Mouse (Mus musculus) lung, postnatal 0 days (tissue): Measurements from ENCODE around the gene Akr1b7. TPM values are rescaled to one million over a fixed set of nuclear protein-coding genes. Genes with fewer than 3 reads are reported as not detected.

Experiments
- ATAC-seq: fragments of 200-750 bp; cut with Nextera tagmentation; 2 replicates; pipeline ENCODE4 v1.8.0; 2017; ENCODE audit warnings: moderate library complexity
- DNase-seq: peaks from one replicate; pipeline ENCODE4 v3.0.0-alpha.2; 2016; ENCODE audit warnings: low spot score
- H3K27ac ChIP-seq: fragments of 300-500 bp; sonication (generic); 2 replicates; pipeline ENCODE4 v1.5.1; 2014; ENCODE audit warnings: antibody characterized with exemption, mild to moderate bottlenecking, low read length, mixed read lengths
- H3K27me3 ChIP-seq: fragments of 300-500 bp; sonication (generic); replicated peaks from 2 replicates; pipeline ENCODE4 v1.6.1; 2014; ENCODE audit warnings: low read length, mixed read lengths; ENCODE audit not compliant: insufficient read depth
- H3K36me3 ChIP-seq: fragments of 300-500 bp; sonication (generic); 2 replicates; pipeline ENCODE4 v1.6.1; 2014; ENCODE audit warnings: low read length, mixed read lengths; ENCODE audit not compliant: insufficient read depth
- H3K4me1 ChIP-seq: fragments of 300-500 bp; sonication (generic); 2 replicates; pipeline ENCODE4 v1.6.1; 2014; ENCODE audit warnings: antibody characterized with exemption, low read depth, low read length, mixed read lengths; ENCODE audit not compliant: insufficient read depth
- H3K4me2 ChIP-seq: fragments of 300-500 bp; sonication (generic); replicated peaks from 2 replicates; pipeline ENCODE4 v1.6.1; 2014; ENCODE audit warnings: low read depth, mild to moderate bottlenecking, low read length, moderate library complexity, mixed read lengths
- H3K4me3 ChIP-seq: fragments of 300-500 bp; sonication (generic); 2 replicates; pipeline ENCODE4 v1.5.1; 2014; ENCODE audit warnings: low read depth, low read length
- H3K9ac ChIP-seq: fragments of 300-500 bp; sonication (generic); replicated peaks from 2 replicates; pipeline ENCODE4 v1.6.1; 2014; ENCODE audit warnings: low read depth, mild to moderate bottlenecking
- H3K9me3 ChIP-seq: fragments of 300-500 bp; sonication (generic); 2 replicates; pipeline ENCODE4 v1.6.1; 2016; ENCODE audit warnings: low read length, mixed read lengths
- CTCF ChIP-seq: IDR thresholded peaks from 2 replicates; pipeline ENCODE4 v1.5.1; 2016; ENCODE audit warnings: antibody characterized with exemption, mild to moderate bottlenecking
- EP300 ChIP-seq: IDR thresholded peaks from 2 replicates; pipeline ENCODE4 v1.6.1; 2016; ENCODE audit warnings: antibody characterized with exemption, mild to moderate bottlenecking, control low read depth
- WGBS: fragments of 180-500 bp; shearing (Covaris S2); extraction: QIAGEN DNeasy Blood & Tissue Kit; methylation state at CpG from one replicate; pipeline ENCODE4 v1.1.7; 2014; 5-methylcytosine and 5-hydroxymethylcytosine counted together
- polyA plus RNA-seq: library from polyadenylated mRNA; unstranded; fragments of >200 nt; fragmentation: Nextera tagmentation; extraction: Ambion mirVana; gene quantifications from 2 replicates; pipeline ENCODE4 v1.2.1, GENCODE M21; 2015

Gene Akr1b7
- polyA plus RNA-seq, 1 experiment from 2014 or later = 0.20 TPM

DNA sequence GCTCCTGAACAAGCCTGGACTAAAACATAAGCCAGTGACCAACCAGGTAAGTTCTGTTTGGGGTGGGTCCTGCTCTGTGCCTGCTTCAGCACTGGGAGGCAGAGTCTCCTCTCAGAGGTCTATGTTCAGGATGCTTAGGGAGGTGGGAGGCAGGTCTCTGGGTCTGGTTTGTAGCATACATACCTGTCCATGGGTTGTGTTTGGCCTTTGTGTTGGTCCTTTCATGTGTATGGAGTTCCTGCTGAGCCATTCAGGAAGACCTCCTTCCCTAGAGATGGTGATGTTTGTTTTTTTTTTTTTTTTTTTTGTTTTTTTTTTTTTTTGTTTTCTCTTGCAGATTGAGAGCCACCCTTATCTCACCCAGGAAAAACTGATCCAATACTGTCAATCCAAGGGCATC is 6.9 kb downstream of the Akr1b7 start:
- Histone ChIP-seq H3K27me3 (no peaks in the 10 kb centered on the region), H3K4me1 (no peaks in the 10 kb centered on the region), H3K9me3 (no peaks in the 10 kb centered on the region), H3K4me2 (no peak overlapping the region), H3K36me3 (no peaks in the 10 kb centered on the region), H3K4me3 (no peak overlapping the region), H3K27ac (no peak overlapping the region), H3K9ac (no peak overlapping the region)
- no peak for DNase-seq
- ATAC-seq = no peak
- TF ChIP-seq EP300 = no peak
- TF ChIP-seq CTCF = no peak

DNA sequence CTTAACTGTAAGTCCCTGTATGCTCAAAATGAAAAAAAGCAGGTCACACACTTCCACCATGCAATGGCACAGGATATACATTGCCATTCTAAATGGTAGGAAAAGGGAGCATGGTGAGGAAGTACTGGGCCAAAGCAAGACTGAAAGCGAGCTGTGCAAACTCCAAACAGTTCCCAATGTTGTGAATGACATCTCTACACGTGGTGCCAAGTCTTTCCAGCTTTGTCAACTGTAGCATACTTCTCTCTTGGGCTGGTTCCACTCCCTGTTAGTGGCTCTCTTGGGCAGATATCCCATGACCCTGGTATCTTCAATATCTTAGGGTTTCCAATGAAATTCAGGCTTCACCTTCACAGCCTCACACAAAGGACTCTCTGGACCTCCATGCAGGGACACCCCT is 26.9 kb downstream of the Akr1b7 start:
- no peak for TF ChIP-seq EP300
- no peak for TF ChIP-seq CTCF
- H3K9ac ChIP-seq = no peak overlapping the region
- ATAC-seq (no peak), DNase-seq (no peak)
- no peaks in the 10 kb centered on the region for H3K4me1 ChIP-seq
- WGBS = 54% methylated on average over 2 of the region's 2 CpGs
- H3K4me3 ChIP-seq = no peak overlapping the region
- H3K27ac ChIP-seq = no peak overlapping the region
- no peak overlapping the region for H3K4me2 ChIP-seq
- no peaks in the 10 kb centered on the region for H3K27me3 ChIP-seq
- no peaks in the 10 kb centered on the region for H3K36me3 ChIP-seq
- no peaks in the 10 kb centered on the region for H3K9me3 ChIP-seq

DNA sequence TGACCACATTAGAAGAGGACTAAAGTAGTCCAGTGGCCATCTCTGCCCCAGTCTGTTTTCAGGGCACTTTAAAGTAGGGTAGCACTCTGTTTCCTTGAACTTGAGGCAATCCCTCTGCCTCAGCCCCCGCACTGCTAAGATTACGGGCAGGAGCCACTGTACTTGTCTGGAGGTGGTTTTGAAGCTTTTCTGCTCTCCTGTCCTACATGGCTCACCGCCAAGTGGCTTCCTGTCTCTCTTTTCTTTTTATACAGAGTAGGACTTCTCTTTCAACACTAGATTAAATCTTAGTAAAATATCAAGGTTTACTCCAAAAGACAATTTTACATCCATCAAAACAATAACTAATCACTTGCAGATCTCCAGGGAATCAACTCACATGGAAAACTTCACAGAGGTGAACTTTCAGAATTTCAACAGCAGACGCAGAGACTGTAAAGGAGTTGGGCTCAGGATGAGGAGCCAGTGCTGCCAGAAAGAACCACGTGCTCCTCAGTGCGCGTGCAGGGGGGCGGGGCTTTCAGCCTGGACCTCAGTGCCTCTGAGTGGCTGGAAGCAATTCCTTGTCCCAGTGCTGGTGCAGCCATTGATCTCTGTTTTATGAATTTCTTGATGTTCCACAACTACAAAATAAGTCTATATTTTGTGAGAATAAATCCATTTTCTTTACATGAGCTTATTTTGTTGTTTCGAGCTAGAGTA is 29.6 kb downstream of the Akr1b7 start:
- no peaks in the 10 kb centered on the region for H3K36me3 ChIP-seq
- H3K4me2 ChIP-seq = no peak overlapping the region
- no peak for TF ChIP-seq EP300
- no peak for TF ChIP-seq CTCF
- ATAC-seq (no peak), DNase-seq (no peak)
- H3K4me1 ChIP-seq = no peaks in the 10 kb centered on the region
- H3K9ac ChIP-seq = no peak overlapping the region
- 56% methylated on average over 9 of the region's 9 CpGs for WGBS
- no peak overlapping the region for H3K27ac ChIP-seq
- no peaks in the 10 kb centered on the region for H3K9me3 ChIP-seq
- H3K4me3 ChIP-seq = no peak overlapping the region
- no peaks in the 10 kb centered on the region for H3K27me3 ChIP-seq

DNA sequence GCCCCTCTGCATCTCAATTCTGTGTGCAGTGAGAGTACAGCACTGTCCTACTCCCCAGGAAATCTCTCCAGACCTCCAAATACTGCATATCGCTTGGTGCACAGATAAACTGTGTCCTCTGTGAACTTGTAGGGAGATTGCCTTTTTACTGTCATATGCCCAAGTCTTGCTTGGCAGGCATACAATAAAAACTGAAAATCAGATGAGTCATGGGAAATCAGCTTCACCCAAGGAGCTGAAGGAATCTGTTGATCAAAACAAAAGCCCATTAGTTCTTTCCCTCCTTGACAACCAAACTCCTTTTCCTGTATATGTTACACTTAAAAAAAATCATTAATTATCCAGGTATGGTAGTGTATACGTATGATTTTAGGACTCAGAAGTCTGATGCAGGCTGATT is 31.7 kb downstream of the Akr1b7 start:
- WGBS = 71% methylated on average over 2 of the region's 2 CpGs
- Histone ChIP-seq H3K4me1 (no peaks in the 10 kb centered on the region), H3K36me3 (no peaks in the 10 kb centered on the region), H3K9ac (no peak overlapping the region), H3K27ac (no peak overlapping the region), H3K9me3 (no peaks in the 10 kb centered on the region), H3K4me2 (no peak overlapping the region), H3K4me3 (no peak overlapping the region), H3K27me3 (no peaks in the 10 kb centered on the region)
- no peak for TF ChIP-seq CTCF
- no peak for TF ChIP-seq EP300
- ATAC-seq = no peak
- DNase-seq = no peak

DNA sequence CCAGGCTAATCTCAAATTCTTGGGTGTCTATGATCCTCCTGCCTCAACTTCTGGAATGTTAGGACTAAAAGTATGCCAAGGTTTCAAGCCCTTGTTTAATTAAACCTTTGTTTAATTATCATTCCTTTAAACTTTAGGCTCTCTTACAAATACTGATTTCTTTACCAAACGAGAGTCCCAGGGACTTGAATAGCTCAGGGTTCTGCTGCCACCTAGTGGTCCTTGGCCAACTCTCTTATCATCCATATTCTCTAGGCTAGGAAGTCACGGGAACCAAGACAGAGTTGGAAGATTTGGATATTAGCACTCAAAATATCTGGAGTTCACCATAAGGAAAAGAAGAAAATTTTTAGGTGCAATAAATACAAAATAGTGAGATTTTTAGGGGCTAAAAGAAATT is 35.8 kb downstream of the Akr1b7 start:
- 6% methylated on average over 2 of the region's 2 CpGs for whole genome bisulfite sequencing
- Histone ChIP-seq H3K4me2 (no peak overlapping the region), H3K9me3 (no peaks in the 10 kb centered on the region), H3K27me3 (no peaks in the 10 kb centered on the region), H3K9ac (no peak overlapping the region), H3K27ac (no peak overlapping the region), H3K36me3 (no peaks in the 10 kb centered on the region), H3K4me3 (no peak overlapping the region), H3K4me1 (no peaks in the 10 kb centered on the region)
- TF ChIP-seq EP300 (no peak), CTCF (peak; percentile 87)
- DNase-seq (peak; percentile 90), ATAC-seq (no peak)

DNA sequence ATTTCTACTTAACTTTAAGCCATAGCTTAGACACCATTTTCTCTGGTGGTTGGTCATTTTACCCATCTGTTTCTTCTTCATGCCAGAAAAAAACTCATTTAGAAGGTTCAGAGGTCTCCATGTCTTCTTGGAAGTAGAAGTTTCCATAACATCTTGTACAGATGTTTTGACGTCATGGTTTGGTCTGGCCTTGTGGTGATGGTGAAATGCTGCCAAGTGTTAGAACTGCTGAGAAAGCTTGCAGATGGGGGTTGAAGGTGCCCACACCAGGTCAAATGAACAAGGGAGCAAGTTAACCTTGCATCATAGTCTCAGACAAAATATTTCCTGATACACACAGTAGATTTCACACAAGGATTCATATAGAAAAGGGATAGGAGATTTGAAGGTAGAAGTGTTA is 36.6 kb downstream of the Akr1b7 start:
- no peak for ATAC-seq
- Histone ChIP-seq H3K36me3 (no peaks in the 10 kb centered on the region), H3K27me3 (no peaks in the 10 kb centered on the region), H3K4me2 (no peak overlapping the region), H3K9me3 (no peaks in the 10 kb centered on the region), H3K27ac (no peak overlapping the region), H3K4me1 (0 out of 2 replicates have a peak, but pooled peaks cover 2% of the 10 kb centered on the region), H3K4me3 (no peak overlapping the region), H3K9ac (no peak overlapping the region)
- TF ChIP-seq EP300 (no peak), CTCF (no peak)
- 68% methylated on average over 1 of the region's 1 CpGs for WGBS
- no peak for DNase-seq
